Mouse (Mus musculus): ENCODE data around the gene Adamts16. TPM values are rescaled to one million over a fixed set of nuclear protein-coding genes. Genes with fewer than 3 reads are reported as not detected.

Gene Adamts16
- polyA plus RNA-seq, 1 experiment from 2014 or later, result 2.3 TPM

DNA sequence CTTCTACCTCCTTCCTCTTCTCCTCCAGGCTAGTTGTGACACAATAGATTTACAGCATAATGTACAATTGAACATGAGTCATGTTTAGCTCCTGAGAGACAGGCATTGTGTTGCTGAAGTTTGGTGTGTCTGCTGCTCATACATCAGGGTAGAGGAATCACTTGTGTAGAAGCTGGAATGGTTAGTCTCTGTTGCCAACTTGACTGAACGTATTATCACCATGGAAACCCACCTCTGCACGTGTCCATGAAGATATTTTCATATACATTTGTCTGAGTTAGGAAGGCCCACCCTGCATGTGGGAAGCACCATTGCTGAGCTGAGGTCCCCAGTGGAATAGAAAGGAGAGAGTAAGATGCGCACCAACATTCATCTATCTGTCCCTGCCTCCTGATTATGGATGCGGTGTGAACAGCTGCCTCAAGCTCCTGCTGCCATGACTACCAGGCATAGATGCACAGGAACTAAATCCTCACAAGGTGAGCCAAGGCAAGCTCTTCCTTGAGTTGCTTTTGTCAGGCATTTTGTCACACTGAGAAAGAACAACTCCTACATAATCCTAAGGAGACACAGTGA is 142.7 kb downstream of the Adamts16 start:
- no peak overlapping the region for H3K4me3 ChIP-seq (ENCODE audit: low read depth, low read length)
- no peak overlapping the region for H3K9ac ChIP-seq (ENCODE audit: low read length)
- no peaks in the 10 kb centered on the region for H3K36me3 ChIP-seq (ENCODE audit: control insufficient read depth, insufficient read depth, low read length)
- no peak overlapping the region for H3K27ac ChIP-seq (ENCODE audit: low read depth, low read length)
- 82% methylated on average over 4 of the region's 4 CpGs for WGBS
- no peaks in the 10 kb centered on the region for H3K27me3 ChIP-seq (ENCODE audit: control insufficient read depth, insufficient read depth, low read length)
- H3K9me3 ChIP-seq (ENCODE audit: control insufficient read depth, low read length), result no peaks in the 10 kb centered on the region
- H3K4me2 ChIP-seq (ENCODE audit: low read depth), result no peak overlapping the region
- ATAC-seq (ENCODE audit: insufficient read depth, low FRiP score, low TSS enrichment), result no peak
- H3K4me1 ChIP-seq (ENCODE audit: control insufficient read depth, insufficient read depth, low read length), result no peaks in the 10 kb centered on the region
- no peak for DNase-seq (ENCODE audit: low spot score)

GRCm38 (mm10) chr13:70689452-70689960 is 152.1 kb downstream of the Adamts16 start:
- DNase-seq (ENCODE audit: low spot score) (no peak), ATAC-seq (ENCODE audit: insufficient read depth, low FRiP score, low TSS enrichment) (no peak)
- no peaks in the 10 kb centered on the region for H3K36me3 ChIP-seq (ENCODE audit: control insufficient read depth, insufficient read depth, low read length)
- no peaks in the 10 kb centered on the region for H3K27me3 ChIP-seq (ENCODE audit: control insufficient read depth, insufficient read depth, low read length)
- H3K4me3 ChIP-seq (ENCODE audit: low read depth, low read length), result no peak overlapping the region
- H3K27ac ChIP-seq (ENCODE audit: low read depth, low read length), result no peak overlapping the region
- H3K4me1 ChIP-seq (ENCODE audit: control insufficient read depth, insufficient read depth, low read length), result no peaks in the 10 kb centered on the region
- WGBS, result 56% methylated on average over 2 of the region's 2 CpGs
- no peak overlapping the region for H3K4me2 ChIP-seq (ENCODE audit: low read depth)
- no peak overlapping the region for H3K9ac ChIP-seq (ENCODE audit: low read length)
- H3K9me3 ChIP-seq (ENCODE audit: control insufficient read depth, low read length), result no peaks in the 10 kb centered on the region

DNA sequence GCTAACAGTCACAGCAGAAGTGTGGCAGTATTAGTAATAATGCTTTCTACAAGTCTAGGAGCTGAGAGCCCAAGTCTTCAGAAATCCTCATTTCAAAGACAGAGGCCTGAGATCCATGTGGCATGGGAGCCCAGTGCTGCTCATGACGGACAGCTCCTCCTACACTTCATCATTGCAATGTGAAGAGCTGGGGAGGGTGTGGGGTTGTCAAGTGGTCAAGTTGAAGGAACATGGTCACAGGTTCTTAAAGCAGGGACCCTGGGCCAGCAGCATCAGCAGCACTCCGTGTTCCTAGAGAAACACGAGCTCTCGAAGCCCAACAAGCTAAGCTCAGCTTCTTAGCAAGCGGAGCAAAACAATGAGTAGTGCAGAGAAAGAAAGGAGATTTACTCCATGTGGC is 155.8 kb downstream of the Adamts16 start:
- Histone ChIP-seq H3K27me3 (ENCODE audit: control insufficient read depth, insufficient read depth, low read length) (no peaks in the 10 kb centered on the region), H3K4me2 (ENCODE audit: low read depth) (no peak overlapping the region), H3K9me3 (ENCODE audit: control insufficient read depth, low read length) (no peaks in the 10 kb centered on the region), H3K36me3 (ENCODE audit: control insufficient read depth, insufficient read depth, low read length) (no peaks in the 10 kb centered on the region), H3K9ac (ENCODE audit: low read length) (no peak overlapping the region), H3K4me3 (ENCODE audit: low read depth, low read length) (no peak overlapping the region), H3K27ac (ENCODE audit: low read depth, low read length) (no peak overlapping the region), H3K4me1 (ENCODE audit: control insufficient read depth, insufficient read depth, low read length) (no peaks in the 10 kb centered on the region)
- no peak for ATAC-seq (ENCODE audit: insufficient read depth, low FRiP score, low TSS enrichment)
- WGBS, result 83% methylated on average over 5 of the region's 5 CpGs
- no peak for DNase-seq (ENCODE audit: low spot score)

DNA sequence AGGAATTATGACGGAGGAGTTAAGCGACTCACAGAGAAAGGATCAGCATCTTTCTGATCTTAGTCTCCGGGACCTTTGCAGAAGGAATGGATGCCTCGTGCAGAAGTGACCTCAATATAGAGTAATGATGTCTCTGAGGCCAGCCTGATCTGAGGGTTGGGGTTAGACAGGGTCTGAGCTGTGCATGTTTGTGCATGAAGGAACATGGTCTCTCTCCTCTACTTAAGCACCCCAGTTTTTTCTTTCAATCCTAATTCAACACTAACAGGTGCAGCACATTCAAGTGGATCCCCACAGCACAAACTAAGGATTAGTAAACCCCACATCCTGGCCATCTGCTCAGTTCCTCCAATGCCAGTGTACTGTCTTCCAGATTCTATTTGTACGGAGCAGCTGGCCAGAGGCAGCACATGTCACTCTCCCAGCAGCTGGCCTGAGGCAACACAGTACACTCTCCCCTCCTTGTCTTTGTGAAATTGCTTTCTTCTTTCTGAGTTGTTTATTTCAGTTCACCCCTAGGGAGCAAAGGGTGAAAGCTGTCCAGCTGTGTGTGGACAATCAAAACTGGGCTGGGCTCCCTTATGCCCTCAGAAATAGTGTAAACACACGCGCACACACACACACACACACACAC is 156.5 kb downstream of the Adamts16 start:
- no peaks in the 10 kb centered on the region for H3K9me3 ChIP-seq (ENCODE audit: control insufficient read depth, low read length)
- 74% methylated on average over 7 of the region's 7 CpGs for WGBS
- H3K4me2 ChIP-seq (ENCODE audit: low read depth), result no peak overlapping the region
- H3K36me3 ChIP-seq (ENCODE audit: control insufficient read depth, insufficient read depth, low read length), result no peaks in the 10 kb centered on the region
- no peak for ATAC-seq (ENCODE audit: insufficient read depth, low FRiP score, low TSS enrichment)
- no peaks in the 10 kb centered on the region for H3K27me3 ChIP-seq (ENCODE audit: control insufficient read depth, insufficient read depth, low read length)
- no peaks in the 10 kb centered on the region for H3K4me1 ChIP-seq (ENCODE audit: control insufficient read depth, insufficient read depth, low read length)
- no peak for DNase-seq (ENCODE audit: low spot score)
- H3K4me3 ChIP-seq (ENCODE audit: low read depth, low read length), result no peak overlapping the region
- no peak overlapping the region for H3K27ac ChIP-seq (ENCODE audit: low read depth, low read length)
- no peak overlapping the region for H3K9ac ChIP-seq (ENCODE audit: low read length)

DNA sequence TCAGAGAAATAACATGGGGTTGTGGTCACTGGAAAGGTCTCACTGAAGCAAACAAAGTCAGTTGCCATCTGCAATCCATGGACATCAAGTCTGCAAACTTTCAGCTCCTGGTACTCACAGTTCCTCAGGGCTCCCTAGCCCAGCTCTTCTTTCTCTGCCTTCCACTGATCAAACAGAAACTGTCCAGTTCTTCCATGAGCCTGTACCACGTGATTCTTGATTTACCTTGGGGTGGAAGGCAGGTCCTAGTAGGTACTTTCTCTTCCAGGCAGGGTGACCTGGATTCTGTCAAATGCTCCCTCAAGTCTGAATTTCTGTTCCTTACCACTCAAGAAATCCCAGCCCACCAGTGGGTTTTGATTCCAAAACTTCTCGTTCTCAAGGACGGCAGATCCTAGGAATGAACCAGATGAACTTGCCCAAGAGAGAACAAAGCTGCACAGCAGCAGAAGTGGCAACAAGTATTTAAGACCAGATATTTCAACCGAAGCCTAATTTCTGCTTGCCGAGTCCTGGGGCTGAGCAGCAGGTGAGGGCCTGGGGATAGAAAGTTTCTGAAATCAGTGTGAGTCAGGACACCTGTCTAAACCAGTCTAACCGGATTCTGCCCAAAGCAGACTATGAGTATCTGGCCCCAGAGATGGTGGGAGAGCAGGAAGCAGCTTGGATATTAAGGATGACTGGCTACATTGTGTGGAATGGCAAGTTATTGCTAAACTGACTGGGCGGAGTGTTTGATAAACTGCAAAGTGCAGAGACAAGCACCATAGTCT is 160.0 kb downstream of the Adamts16 start:
- Histone ChIP-seq H3K27ac (ENCODE audit: low read depth, low read length) (no peak overlapping the region), H3K27me3 (ENCODE audit: control insufficient read depth, insufficient read depth, low read length) (no peaks in the 10 kb centered on the region), H3K36me3 (ENCODE audit: control insufficient read depth, insufficient read depth, low read length) (no peaks in the 10 kb centered on the region), H3K9ac (ENCODE audit: low read length) (no peak overlapping the region), H3K4me1 (ENCODE audit: control insufficient read depth, insufficient read depth, low read length) (no peaks in the 10 kb centered on the region), H3K9me3 (ENCODE audit: control insufficient read depth, low read length) (no peaks in the 10 kb centered on the region), H3K4me3 (ENCODE audit: low read depth, low read length) (no peak overlapping the region), H3K4me2 (ENCODE audit: low read depth) (no peak overlapping the region)
- WGBS, result 85% methylated on average over 7 of the region's 7 CpGs
- DNase-seq (ENCODE audit: low spot score), result no peak
- ATAC-seq (ENCODE audit: insufficient read depth, low FRiP score, low TSS enrichment), result no peak

DNA sequence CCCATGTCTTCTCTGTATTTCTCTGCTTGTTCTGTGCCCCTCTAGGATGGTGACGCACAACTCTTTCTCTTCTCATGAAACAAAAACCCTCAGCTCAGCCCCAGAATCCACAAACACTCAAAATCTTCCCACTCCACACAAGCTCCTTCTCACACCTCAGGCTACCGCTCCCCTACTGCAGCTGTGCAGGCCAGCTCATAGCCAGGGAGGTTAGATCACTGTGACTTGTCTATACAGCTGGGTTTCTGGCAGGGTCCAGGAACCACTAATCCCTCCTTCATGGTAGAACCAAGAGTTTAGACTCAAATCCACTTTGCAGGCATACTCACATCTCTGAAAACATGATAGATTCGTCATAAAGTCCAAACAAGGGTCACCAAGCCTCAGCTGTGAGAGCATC is 161.3 kb downstream of the Adamts16 start:
- no peak overlapping the region for H3K4me3 ChIP-seq (ENCODE audit: low read depth, low read length)
- no peak overlapping the region for H3K9ac ChIP-seq (ENCODE audit: low read length)
- H3K4me1 ChIP-seq (ENCODE audit: control insufficient read depth, insufficient read depth, low read length), result no peaks in the 10 kb centered on the region
- ATAC-seq (ENCODE audit: insufficient read depth, low FRiP score, low TSS enrichment) (no peak), DNase-seq (ENCODE audit: low spot score) (no peak)
- H3K36me3 ChIP-seq (ENCODE audit: control insufficient read depth, insufficient read depth, low read length), result no peaks in the 10 kb centered on the region
- 93% methylated on average over 3 of the region's 3 CpGs for WGBS
- no peak overlapping the region for H3K4me2 ChIP-seq (ENCODE audit: low read depth)
- H3K27me3 ChIP-seq (ENCODE audit: control insufficient read depth, insufficient read depth, low read length), result no peaks in the 10 kb centered on the region
- H3K27ac ChIP-seq (ENCODE audit: low read depth, low read length), result no peak overlapping the region
- no peaks in the 10 kb centered on the region for H3K9me3 ChIP-seq (ENCODE audit: control insufficient read depth, low read length)

Other genes starting within 250 kb of the Adamts16 start
- gene Ice1, start 204.2 kb downstream of the Adamts16 start, polyA plus RNA-seq (2014; fragmentation: Nextera tagmentation; extraction: Ambion mirVana), result 29.8 and 35.1 TPM in 2 replicates